ENCODE assay signal across 8 mouse cellular contexts in the genomic region with DNA sequence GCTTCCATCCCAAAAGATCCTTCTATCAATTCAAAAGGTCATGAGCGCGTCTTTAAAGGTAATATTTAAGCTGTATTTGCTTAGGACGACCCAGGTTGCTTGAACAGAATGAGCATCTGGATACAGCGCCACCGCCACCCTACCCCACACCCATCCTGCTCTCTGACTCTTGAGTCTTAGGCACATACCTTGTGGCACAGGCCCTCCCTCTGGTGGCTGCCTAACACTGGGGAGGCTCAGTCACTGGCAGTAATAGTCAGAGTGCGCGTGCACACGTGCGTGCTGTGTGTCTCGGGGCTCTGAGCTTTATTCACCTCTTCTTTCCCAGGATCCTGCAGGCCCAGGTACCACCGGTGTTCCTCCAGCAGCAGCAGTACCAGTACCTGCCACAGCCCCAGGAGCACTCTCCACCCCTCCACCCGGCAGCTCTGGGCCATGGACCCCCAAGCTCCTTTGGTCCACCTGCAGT. TPM values are rescaled to one million over a fixed set of nuclear protein-coding genes. Genes with fewer than 3 reads are reported as not detected.
A peak's percentile ranks its signal among the peaks of the same experiment; 100 is the strongest.
DNase-seq lines count a peak whose midpoint lies in the region; ATAC-seq and TF ChIP-seq lines count a peak whose summit lies in the region.

No protein-coding gene starts in this region.

- no peak overlapping the region for H3K4me2 ChIP-seq in liver, embryonic 12.5 days
- peak overlapping the region; percentile 94 for H3K4me2 ChIP-seq in forebrain, embryonic 14.5 days (ENCODE audit: low read length)

- H3K79me2 ChIP-seq in liver, adult 2 months (ENCODE audit: control insufficient read depth, insufficient read depth, low read length) = peaks cover 34% of the 10 kb centered on the region

- no peaks in the 10 kb centered on the region for H3K27me3 ChIP-seq in liver, adult 2 months (ENCODE audit: control insufficient read depth, insufficient read depth, low read length)
- peaks cover 45% of the 10 kb centered on the region for H3K27me3 ChIP-seq in liver, embryonic 12.5 days (replicated peaks)
- no peaks in the 10 kb centered on the region for H3K27me3 ChIP-seq in forebrain, embryonic 14.5 days (replicated peaks; ENCODE audit: control insufficient read depth, insufficient read depth, low read length)

- peak overlapping the region; percentile 30 for H3K9ac ChIP-seq in liver, adult 2 months (ENCODE audit: low read depth, low read length)
- H3K9ac ChIP-seq in liver, embryonic 12.5 days = no peak overlapping the region
- H3K9ac ChIP-seq in forebrain, embryonic 14.5 days (ENCODE audit: low read length) = peak overlapping the region; percentile 97; the same call in 1 of the 2 replicates

- TF ChIP-seq CTCF in liver, adult 2 months (IDR thresholded peaks at IDR 0.05; ENCODE audit: low read depth, low read length) = peak; percentile 41; the same call in 1 of the 2 replicates
- TF ChIP-seq CTCF in olfactory bulb, adult 2 months (IDR thresholded peaks at IDR 0.05; ENCODE audit: insufficient read depth, low read depth, low read length) = no peak

- DNase-seq in liver, adult 2 months (ENCODE audit: extremely low read depth, low read depth, low spot score) = peak; percentile 54
- DNase-seq in forebrain, embryonic 14.5 days (ENCODE audit: low spot score) = no peak
- peak; percentile 43 for DNase-seq in kidney, postnatal 10 days
- DNase-seq in adipocyte (ENCODE audit: low spot score) = no peak
- DNase-seq in cerebellum, adult 8-10 months = no peak
- no peak for DNase-seq in right cerebral cortex, adult 18-20 months

- H3K4me1 ChIP-seq in liver, adult 2 months (ENCODE audit: control insufficient read depth, insufficient read depth, low read length) = peaks cover 59% of the 10 kb centered on the region
- H3K4me1 ChIP-seq in liver, embryonic 12.5 days = peaks cover 68% of the 10 kb centered on the region
- H3K4me1 ChIP-seq in forebrain, embryonic 14.5 days (ENCODE audit: control insufficient read depth, insufficient read depth, low read length) = peaks cover 64% of the 10 kb centered on the region
- H3K4me1 ChIP-seq in olfactory bulb, adult 2 months (ENCODE audit: control insufficient read depth, insufficient read depth, low read length) = peaks cover 45% of the 10 kb centered on the region

- no peak overlapping the region for H3K4me3 ChIP-seq in liver, adult 2 months (ENCODE audit: insufficient read depth, low read depth, low read length)
- no peak overlapping the region for H3K4me3 ChIP-seq in liver, embryonic 12.5 days
- no peak overlapping the region for H3K4me3 ChIP-seq in forebrain, embryonic 14.5 days (ENCODE audit: low read depth, low read length)
- no peak overlapping the region for H3K4me3 ChIP-seq in olfactory bulb, adult 2 months (ENCODE audit: insufficient read depth, low read depth, low read length)

- no peak for TF ChIP-seq POLR2A in liver, adult 2 months (IDR thresholded peaks at IDR 0.05; ENCODE audit: extremely low read depth, insufficient read depth, low read length)
- TF ChIP-seq POLR2A in olfactory bulb, adult 2 months (IDR thresholded peaks at IDR 0.05; ENCODE audit: insufficient read depth, low read depth, low read length) = no peak

- H3K9me3 ChIP-seq in liver, embryonic 12.5 days (replicated peaks) = no peaks in the 10 kb centered on the region
- no peaks in the 10 kb centered on the region for H3K9me3 ChIP-seq in forebrain, embryonic 14.5 days (replicated peaks; ENCODE audit: control insufficient read depth, low read length)

- H3K27ac ChIP-seq in liver, adult 2 months (replicated peaks; ENCODE audit: insufficient read depth, low read depth, low read length) = peak overlapping the region; percentile 56
- no peak overlapping the region for H3K27ac ChIP-seq in liver, embryonic 12.5 days
- peak overlapping the region; percentile 78 for H3K27ac ChIP-seq in forebrain, embryonic 14.5 days (ENCODE audit: low read depth, low read length)
- peak overlapping the region; percentile 71; the same call in 1 of the 2 replicates for H3K27ac ChIP-seq in olfactory bulb, adult 2 months (ENCODE audit: insufficient read depth, low read depth, low read length)

- 39% methylated on average over 12 of the region's 12 CpGs for WGBS in liver, adult 2 months
- 83% methylated on average over 12 of the region's 12 CpGs for WGBS in liver, embryonic 12.5 days (ENCODE audit: insufficient replicate concordance)
- 61% methylated on average over 12 of the region's 12 CpGs for WGBS in forebrain, embryonic 14.5 days
- WGBS in olfactory bulb, adult 2 months = 81% methylated on average over 12 of the region's 12 CpGs

- ATAC-seq in liver, embryonic 12.5 days = no peak
- ATAC-seq in forebrain, embryonic 14.5 days = 0 out of 2 replicates have a peak, but pooled peaks have one; percentile 0

- H3K36me3 ChIP-seq in liver, adult 2 months (ENCODE audit: control insufficient read depth, insufficient read depth, low read length) = peaks cover 45% of the 10 kb centered on the region
- H3K36me3 ChIP-seq in liver, embryonic 12.5 days = peaks cover 45% of the 10 kb centered on the region
- H3K36me3 ChIP-seq in forebrain, embryonic 14.5 days (ENCODE audit: control insufficient read depth, insufficient read depth, low read length) = peaks cover 84% of the 10 kb centered on the region

RNA-seq across cellular contexts. Expression of a gene that starts 6.8 kb away (rescaled TPM):
- 19.9 and 21.5 TPM in 2 replicates for total RNA-seq in liver, adult 2 months (2014; rRNA removed)
- 9.2 and 14.0 TPM in 2 replicates for polyA plus RNA-seq in liver, adult 2 months (2012; rRNA removed)
- polyA plus RNA-seq in liver, embryonic 12.5 days (2016; fragmentation: Nextera tagmentation; extraction: Ambion mirVana) = 10.4 and 11.5 TPM in 2 replicates
- polyA plus RNA-seq in forebrain, embryonic 14.5 days (2014; fragmentation: Nextera tagmentation; extraction: Ambion mirVana) = 30.4 and 44.0 TPM in 2 replicates
- polyA plus RNA-seq in olfactory bulb, adult 2 months (2012; ENCODE audit: insufficient read depth, insufficient read length, low replicate concordance, missing spikeins) = not detected in 2 replicates

Comparison
In these comparisons a context has a peak if more than half of its experiments do, and no peak if none do; other contexts are left out.
1. DNase-seq: peak in liver, adult 2 months (single experiment) and kidney, postnatal 10 days (single experiment); none in forebrain, embryonic 14.5 days (single experiment), adipocyte (single experiment), cerebellum, adult 8-10 months (single experiment) and right cerebral cortex, adult 18-20 months (single experiment).
2. RNA of a gene that starts 6.8 kb away (polyA plus RNA-seq): 30.4 to 44.0 TPM in forebrain, embryonic 14.5 days, 10.4 to 11.5 TPM in liver, embryonic 12.5 days and 9.2 to 14.0 TPM in liver, adult 2 months; not detected in olfactory bulb, adult 2 months; every median in the first group is over 10 times any median in the second.